In the genomic region with DNA sequence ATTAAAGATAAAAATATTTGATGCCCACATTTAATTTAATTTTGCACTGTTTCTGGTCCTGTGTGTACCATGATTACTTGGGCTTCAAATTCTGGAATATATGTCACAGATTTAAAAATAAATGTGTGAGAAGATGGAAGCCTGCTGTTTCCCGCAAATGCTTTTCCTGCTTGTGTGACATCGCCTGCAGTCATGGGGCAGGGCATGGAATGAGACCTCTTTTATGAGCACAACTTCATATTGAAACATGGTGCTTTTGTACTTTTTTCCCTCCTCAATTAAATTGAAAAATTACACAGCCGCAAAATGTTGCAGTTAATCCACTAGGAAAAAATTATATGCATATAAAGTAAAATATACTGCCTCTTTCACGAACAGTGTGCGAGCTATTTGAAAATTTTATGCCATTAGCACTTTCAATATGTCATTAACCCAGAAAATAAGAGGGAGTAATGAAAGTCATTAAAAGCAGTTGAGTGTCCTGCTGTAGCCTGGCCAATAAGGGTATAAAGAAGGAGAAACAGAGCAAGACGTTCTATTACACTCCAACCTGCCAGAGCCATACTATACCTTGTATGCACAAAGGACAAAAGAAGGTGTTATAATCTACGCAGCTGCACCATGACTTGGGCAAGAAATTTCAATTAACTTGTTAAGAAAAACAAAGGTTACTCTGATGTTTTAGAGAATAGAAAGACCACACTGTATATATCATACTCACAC, we compare ENCODE assay signal across 29 mouse cellular contexts.
DNase-seq lines count a peak whose midpoint lies in the region; ATAC-seq and TF ChIP-seq lines count a peak whose summit lies in the region.
"Had no signal": no experiment of that assay in that cellular context is flagged by ENCODE, and none has a peak within 500 bp of the region (broad histone marks: within the 10 kb centered on the region; RNA-seq: fewer than 3 reads in every experiment).

No protein-coding gene starts in this region.

- no peak overlapping the region for H3K9ac ChIP-seq in forebrain, postnatal 0 days
- H3K9ac ChIP-seq in kidney, embryonic 16.5 days (replicated peaks; ENCODE audit: low read length), result no peak overlapping the region
- H3K9ac ChIP-seq: embryonic facial prominence, embryonic 12.5 days; embryonic facial prominence, embryonic 15.5 days; forebrain, embryonic 12.5 days; heart, embryonic 12.5 days; heart, embryonic 15.5 days; hindbrain, embryonic 13.5 days had no signal

- H3K27ac ChIP-seq in forebrain, postnatal 0 days (ENCODE audit: low read depth, low read length), result no peak overlapping the region
- H3K27ac ChIP-seq in forebrain, embryonic 10.5 days, result no peak overlapping the region
- no peak overlapping the region for H3K27ac ChIP-seq in kidney, embryonic 16.5 days (ENCODE audit: low read length)
- H3K27ac ChIP-seq: embryonic facial prominence, embryonic 12.5 days; embryonic facial prominence, embryonic 15.5 days; forebrain, embryonic 12.5 days; heart, embryonic 15.5 days; hindbrain, embryonic 10.5 days; hindbrain, embryonic 13.5 days had no signal

- no peak for TF ChIP-seq POLR2A in brain, embryonic 14.5 days (IDR thresholded peaks at IDR 0.05; ENCODE audit: borderline replicate concordance, extremely low read depth, insufficient read depth, insufficient read length, poor library complexity, severe bottlenecking)

- H3K4me3 ChIP-seq in forebrain, postnatal 0 days (ENCODE audit: low read depth, low read length), result no peak overlapping the region
- no peak overlapping the region for H3K4me3 ChIP-seq in forebrain, embryonic 10.5 days
- no peak overlapping the region for H3K4me3 ChIP-seq in kidney, embryonic 16.5 days (ENCODE audit: low read length)
- H3K4me3 ChIP-seq: embryonic facial prominence, embryonic 12.5 days; embryonic facial prominence, embryonic 15.5 days; forebrain, embryonic 12.5 days; heart, embryonic 12.5 days; heart, embryonic 15.5 days; hindbrain, embryonic 10.5 days; hindbrain, embryonic 13.5 days had no signal

- no peaks in the 10 kb centered on the region for H3K36me3 ChIP-seq in forebrain, postnatal 0 days (ENCODE audit: insufficient read depth)
- H3K36me3 ChIP-seq in forebrain, embryonic 10.5 days (replicated peaks), result no peaks in the 10 kb centered on the region
- no peaks in the 10 kb centered on the region for H3K36me3 ChIP-seq in kidney, embryonic 16.5 days (ENCODE audit: insufficient read depth, low read length)
- H3K36me3 ChIP-seq: embryonic facial prominence, embryonic 12.5 days; embryonic facial prominence, embryonic 15.5 days; forebrain, embryonic 12.5 days; G1E; heart, embryonic 12.5 days; heart, embryonic 15.5 days; hindbrain, embryonic 10.5 days; hindbrain, embryonic 13.5 days had no signal

- no peaks in the 10 kb centered on the region for H3K9me3 ChIP-seq in forebrain, postnatal 0 days (ENCODE audit: low read length)
- H3K9me3 ChIP-seq in forebrain, embryonic 10.5 days, result no peaks in the 10 kb centered on the region
- no peaks in the 10 kb centered on the region for H3K9me3 ChIP-seq in kidney, embryonic 16.5 days (ENCODE audit: low read length)
- H3K9me3 ChIP-seq: embryonic facial prominence, embryonic 12.5 days; embryonic facial prominence, embryonic 15.5 days; forebrain, embryonic 12.5 days; G1E; heart, embryonic 12.5 days; heart, embryonic 15.5 days; hindbrain, embryonic 10.5 days; hindbrain, embryonic 13.5 days had no signal

- H3K4me2 ChIP-seq in forebrain, postnatal 0 days (ENCODE audit: low read depth), result no peak overlapping the region
- no peak overlapping the region for H3K4me2 ChIP-seq in kidney, embryonic 16.5 days (replicated peaks; ENCODE audit: low read depth, low read length)
- H3K4me2 ChIP-seq: embryonic facial prominence, embryonic 12.5 days; embryonic facial prominence, embryonic 15.5 days; forebrain, embryonic 12.5 days; heart, embryonic 12.5 days; heart, embryonic 15.5 days; hindbrain, embryonic 13.5 days had no signal

- TF ChIP-seq CTCF in forebrain, postnatal 0 days (IDR thresholded peaks at IDR 0.05; ENCODE audit: low read depth), result no peak
- TF ChIP-seq CTCF in brain, embryonic 14.5 days (IDR thresholded peaks at IDR 0.05; ENCODE audit: borderline replicate concordance, extremely low read depth, insufficient read depth, insufficient read length), result no peak

- no peaks in the 10 kb centered on the region for H3K4me1 ChIP-seq in forebrain, postnatal 0 days (ENCODE audit: insufficient read depth)
- H3K4me1 ChIP-seq in forebrain, embryonic 10.5 days, result no peaks in the 10 kb centered on the region
- no peaks in the 10 kb centered on the region for H3K4me1 ChIP-seq in kidney, embryonic 16.5 days (ENCODE audit: insufficient read depth, low read length)
- H3K4me1 ChIP-seq: embryonic facial prominence, embryonic 12.5 days; embryonic facial prominence, embryonic 15.5 days; forebrain, embryonic 12.5 days; heart, embryonic 12.5 days; heart, embryonic 15.5 days; hindbrain, embryonic 10.5 days; hindbrain, embryonic 13.5 days had no signal

- WGBS in forebrain, postnatal 0 days, result 69% methylated on average over 7 of the region's 7 CpGs
- 95% methylated on average over 7 of the region's 7 CpGs for WGBS in forebrain, embryonic 10.5 days
- 69% methylated on average over 7 of the region's 7 CpGs for WGBS in kidney, embryonic 16.5 days

- no peak for ATAC-seq in forebrain, postnatal 0 days
- peak; percentile 71; the same call in 1 of the 2 replicates for ATAC-seq in kidney, embryonic 16.5 days (ENCODE audit: low FRiP score, low TSS enrichment)
- ATAC-seq: hindbrain, embryonic 16.5 days; Patski had no signal

- DNase-seq in forebrain, postnatal 0 days, result peak; percentile 9
- DNase-seq in forebrain, embryonic 10.5 days (ENCODE audit: extremely low spot score, low spot score), result no peak
- DNase-seq in kidney, postnatal 36 days, result no peak
- DNase-seq in kidney, postnatal 4 days, result peak; percentile 9 to 14
- no peak for DNase-seq in kidney, adult 18-20 months
- peak; percentile 26 for DNase-seq in brain, embryonic 14.5 days (ENCODE audit: low read depth)
- DNase-seq: adrenal gland, postnatal 10 days; adrenal gland, postnatal 36 days; B cell, adult 2 months; cerebellum, adult 11 months; cerebellum, adult 2 months; cerebellum, adult 9-11 months; cerebellum, postnatal 25 days; gastrocnemius, postnatal 25 days; heart, adult 18-20 months; heart, postnatal 10 days; heart, postnatal 36 days had no signal

- H3K27me3 ChIP-seq in forebrain, postnatal 0 days (ENCODE audit: insufficient read depth, low read length), result no peaks in the 10 kb centered on the region
- no peaks in the 10 kb centered on the region for H3K27me3 ChIP-seq in forebrain, embryonic 10.5 days (ENCODE audit: poor library complexity, severe bottlenecking)
- no peaks in the 10 kb centered on the region for H3K27me3 ChIP-seq in kidney, embryonic 16.5 days (ENCODE audit: insufficient read depth, low read length)
- H3K27me3 ChIP-seq: CH12.LX; embryonic facial prominence, embryonic 12.5 days; embryonic facial prominence, embryonic 15.5 days; forebrain, embryonic 12.5 days; heart, embryonic 12.5 days; heart, embryonic 15.5 days; hindbrain, embryonic 13.5 days; Patski had no signal

Comparison
In these comparisons a context has a peak if more than half of its experiments do, and no peak if none do; other contexts are left out.
1. DNase-seq: peak in forebrain, postnatal 0 days (single experiment), kidney, postnatal 4 days (2 of 2) and brain, embryonic 14.5 days (single experiment); none in forebrain, embryonic 10.5 days (single experiment), kidney, postnatal 36 days (0 of 2) and kidney, adult 18-20 months (single experiment).